Mouse (Mus musculus) spleen, adult 18-20 months (tissue): Measurements from ENCODE around the gene Dlk2.

Experiments
- DNase-seq, 2 experiments: peaks; one replicate each; pipeline ENCODE4 v3.0.0; 2022; ENCODE audit warnings: mixed read lengths in 2 of 2

Gene Dlk2

DNA sequence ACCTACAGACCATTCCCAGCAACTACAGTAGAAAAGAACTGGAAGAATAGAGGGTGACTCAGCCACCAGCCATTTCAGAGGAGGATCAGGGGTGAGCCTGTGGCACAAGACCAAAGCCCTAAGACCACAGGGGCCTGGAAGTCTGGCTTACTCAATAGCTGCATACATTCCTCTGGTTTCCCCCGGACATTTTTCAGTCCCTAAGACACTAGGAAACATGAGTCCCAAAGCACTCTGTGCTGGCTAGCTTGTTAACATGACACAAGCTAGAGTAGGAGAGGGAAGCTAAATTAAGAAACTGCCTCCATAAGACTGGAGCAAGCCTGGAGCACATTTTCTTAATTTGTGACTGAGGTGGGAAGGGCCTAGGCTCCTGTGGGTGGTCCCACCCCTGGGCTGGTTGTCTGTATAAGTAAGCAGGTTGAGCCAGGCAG lies 23.4 kb upstream of the Dlk2 start:
- no peak for DNase-seq

DNA sequence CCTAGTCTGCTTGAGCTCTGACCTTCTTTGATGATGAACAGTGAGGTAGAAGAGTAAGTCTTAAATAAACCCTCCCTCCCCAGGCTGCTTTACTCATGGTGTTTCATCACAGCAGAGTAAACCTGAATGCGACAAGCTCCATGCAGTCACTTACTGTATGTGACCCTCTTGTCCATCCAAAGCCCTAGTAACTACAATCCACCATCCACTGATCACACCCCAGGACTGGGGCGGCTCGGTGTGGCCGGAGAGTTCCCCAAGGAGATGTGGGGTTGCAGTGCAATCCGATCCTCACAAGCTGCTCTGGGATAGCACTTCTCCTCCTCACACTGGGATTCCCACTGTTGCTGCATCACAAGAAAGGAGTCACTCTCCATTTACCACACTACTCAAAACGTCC lies 22.8 kb upstream of the Dlk2 start:
- DNase-seq: no peak

DNA sequence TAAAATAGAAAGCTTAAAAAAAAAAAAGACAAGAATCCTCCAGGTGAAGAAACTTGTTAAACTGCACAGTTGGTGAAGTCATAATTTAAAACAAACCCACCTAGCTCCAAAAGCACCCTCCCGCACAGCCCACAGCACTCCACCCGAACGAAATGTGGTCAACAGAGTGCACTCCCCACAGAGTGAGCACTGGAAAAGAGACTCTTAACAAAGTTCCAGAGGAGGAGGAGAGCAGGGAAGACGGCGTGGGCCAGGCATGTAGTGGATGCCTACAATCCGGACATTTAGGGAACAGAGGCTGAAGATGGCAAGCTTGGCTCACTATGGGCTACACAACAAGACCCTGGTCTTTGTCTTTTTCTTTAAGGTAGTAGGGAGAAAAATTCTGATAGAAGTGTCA lies 22.2 kb upstream of the Dlk2 start:
- no peak for DNase-seq

DNA sequence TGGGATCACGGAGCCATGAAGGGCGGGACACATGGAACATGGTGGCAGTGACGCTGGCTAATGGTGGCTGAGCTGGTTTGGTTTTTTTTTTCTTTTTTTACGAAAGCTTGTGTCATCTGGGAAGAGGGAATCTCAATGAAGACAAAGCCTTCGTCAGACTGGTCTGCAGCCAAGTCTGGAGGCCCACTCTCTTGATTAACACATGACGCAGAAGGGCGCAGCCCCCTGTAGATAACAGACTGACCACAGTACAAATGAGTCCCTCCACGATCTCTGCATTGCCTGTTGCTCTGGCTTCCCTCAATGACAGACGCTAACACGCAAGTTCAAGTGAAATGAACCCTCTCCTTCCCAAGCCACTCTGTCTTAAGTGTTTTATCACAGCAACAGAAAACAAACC lies 21.7 kb upstream of the Dlk2 start:
- no peak for DNase-seq

DNA sequence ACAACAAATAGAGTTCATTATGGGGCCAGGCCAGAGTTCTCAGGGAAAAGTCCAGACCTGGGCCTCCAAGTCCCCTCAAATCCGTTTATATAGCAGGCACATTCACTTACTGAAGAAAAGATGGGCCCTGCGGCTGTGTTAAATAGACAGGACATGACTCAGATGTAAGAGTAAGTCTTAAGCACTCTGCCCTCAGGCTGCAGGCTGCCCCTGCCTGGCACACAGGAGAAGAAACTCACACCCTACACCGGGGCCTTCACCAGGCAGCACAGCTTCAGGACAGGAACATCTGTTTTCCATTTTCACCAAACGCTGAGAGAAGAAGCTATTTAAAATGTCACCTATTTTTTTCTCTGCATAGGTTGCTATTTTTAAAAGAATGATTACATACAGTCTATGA lies 19.6 kb upstream of the Dlk2 start:
- DNase-seq: no peak

DNA sequence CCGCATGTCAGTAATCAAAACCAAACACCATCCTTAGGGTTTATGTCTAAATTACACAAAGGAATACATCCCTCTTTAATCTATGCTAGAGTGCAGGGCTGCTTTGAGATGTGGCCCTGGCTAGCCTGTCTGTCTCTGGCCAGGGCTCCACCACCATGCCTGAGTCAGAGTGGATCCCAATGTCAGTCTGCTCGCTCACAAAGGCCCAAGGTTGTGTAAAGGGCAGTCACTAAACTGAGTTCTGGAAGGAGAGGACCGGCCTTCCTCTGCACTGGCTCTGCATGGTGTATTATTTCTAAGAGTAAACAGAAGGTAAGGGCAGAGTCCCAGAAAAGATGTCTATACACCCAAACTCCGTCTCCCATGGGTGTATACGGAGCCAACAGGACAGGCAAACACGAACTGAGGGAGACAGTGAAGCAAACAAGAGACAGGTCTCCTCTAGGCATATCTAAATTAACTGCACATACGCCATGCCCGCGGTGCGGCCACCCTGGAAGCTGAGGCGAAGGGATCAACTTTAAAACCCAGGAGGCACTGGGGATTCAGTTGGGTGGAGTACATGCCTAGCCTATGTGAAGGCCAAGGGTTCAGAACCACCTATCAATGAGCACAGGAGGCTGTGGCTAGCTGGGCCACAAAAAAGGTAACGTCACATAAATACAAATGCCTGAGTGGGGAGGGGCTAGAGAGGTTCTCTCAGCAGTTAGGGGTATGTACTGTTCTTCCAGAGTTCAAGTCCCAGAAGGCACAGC lies 19.0 kb upstream of the Dlk2 start:
- DNase-seq: no peak

DNA sequence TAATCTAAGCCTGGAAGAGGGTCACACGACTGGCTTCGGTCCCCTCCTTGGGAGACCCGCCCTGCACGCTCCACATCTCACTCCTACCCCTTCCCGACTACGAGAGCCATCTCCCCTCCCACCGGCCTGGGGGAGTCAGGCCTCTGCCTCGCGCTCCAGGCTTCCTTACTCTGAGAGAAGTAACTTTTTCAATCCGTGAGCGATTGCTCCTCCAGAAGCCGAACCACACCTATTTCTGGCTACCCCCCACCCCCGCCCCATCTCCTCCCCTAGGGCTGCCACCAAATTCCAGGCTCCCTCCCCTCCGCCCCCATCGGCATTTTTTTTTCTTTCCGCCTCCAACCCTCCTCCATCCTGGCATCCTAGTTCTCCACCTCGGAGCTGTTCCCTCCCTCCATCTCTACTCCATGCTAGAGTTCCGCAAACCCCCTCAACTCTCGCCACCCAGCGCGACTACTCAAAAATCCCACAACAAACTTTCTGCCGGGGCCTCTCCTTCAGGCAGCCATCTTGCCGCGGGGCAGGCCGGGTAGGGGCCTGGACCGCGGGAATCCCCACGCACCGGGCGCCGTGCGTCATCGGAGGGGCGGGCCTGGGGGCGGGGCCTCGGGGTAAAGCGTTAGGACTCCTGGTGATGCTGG lies 14.6 kb upstream of the Dlk2 start, which contains the start of gene Tjap1:
TSS of gene Tjap1 (minus strand) at position 544 of the 641 bp plus-strand sequence.
- peak; percentile 69 to 78 for DNase-seq

DNA sequence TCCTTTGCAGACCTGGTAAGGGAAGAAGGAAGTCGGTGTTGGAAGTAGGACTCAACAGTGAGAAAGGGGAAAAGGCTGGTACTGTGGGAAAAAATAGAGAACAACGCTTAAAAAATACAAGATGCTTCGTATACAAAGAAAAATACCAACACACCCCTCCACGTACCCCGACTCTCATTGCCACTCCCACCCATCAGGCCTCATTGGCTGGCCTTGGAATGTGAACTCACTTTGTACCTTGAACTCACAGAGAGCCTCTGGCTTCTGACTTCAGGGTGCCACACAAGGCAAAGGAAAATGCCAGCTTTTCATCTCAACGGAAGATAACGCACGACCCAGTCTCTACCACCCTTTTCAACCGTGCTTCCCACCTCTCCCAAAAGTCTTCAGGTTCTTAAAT lies 14.1 kb upstream of the Dlk2 start:
- no peak for DNase-seq

DNA sequence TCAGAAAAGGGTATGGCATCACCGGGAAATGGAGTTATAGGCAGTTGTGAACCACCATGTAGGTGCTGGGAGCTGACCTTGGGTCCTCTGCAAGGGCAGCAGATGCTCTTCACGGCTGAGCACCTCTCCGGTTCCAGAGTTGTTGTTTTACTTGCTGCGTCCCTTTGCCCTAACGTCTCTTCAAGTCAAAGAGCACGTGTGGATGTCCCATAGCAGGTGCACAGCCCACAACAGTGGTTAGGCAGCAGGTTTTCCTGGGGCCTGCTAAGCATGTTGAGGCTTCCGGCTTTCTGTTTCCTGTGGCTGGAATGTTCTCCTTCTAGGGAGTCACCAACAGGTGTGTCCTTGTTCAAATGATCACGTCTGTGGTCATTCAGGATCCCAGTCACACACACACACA lies 13.3 kb upstream of the Dlk2 start:
- no peak for DNase-seq

DNA sequence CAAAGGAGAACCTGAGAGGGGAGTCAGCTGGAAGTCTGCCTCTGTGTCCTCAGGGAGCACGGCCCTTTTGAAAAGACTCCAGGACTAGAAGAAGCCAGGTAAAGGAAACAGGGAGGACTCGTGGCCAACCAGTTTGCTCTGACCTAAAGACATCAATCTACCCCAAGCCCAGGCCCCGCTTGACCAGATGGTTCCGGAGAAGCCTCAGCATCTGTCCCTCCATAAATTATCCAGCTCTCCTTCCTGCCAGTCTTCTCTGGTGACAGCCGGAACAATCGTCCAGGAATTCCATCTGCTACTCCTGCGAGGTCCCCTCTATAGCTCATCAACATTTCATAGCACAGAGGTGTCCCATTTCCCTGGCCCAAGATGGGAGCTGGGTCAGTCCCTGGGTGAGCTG lies 12.6 kb upstream of the Dlk2 start:
- no peak for DNase-seq

DNA sequence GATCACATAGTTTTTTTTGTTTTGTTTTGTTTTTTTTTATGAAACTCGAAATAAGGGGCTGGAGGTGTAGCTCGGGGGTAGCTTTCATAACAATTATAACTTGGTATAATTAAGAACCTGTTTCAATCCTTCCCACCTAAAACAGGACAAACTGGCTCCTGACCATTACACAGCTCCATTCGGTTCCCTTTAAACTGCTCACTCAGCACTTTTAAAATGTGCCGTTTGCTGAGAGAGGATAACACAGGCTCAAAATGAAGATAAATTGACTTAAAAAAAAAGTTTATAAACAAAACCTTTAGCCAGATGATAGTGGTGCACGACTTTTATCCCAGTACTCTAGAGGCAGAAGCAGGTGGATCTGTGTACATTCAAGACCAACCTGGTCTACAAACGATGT lies 11.8 kb upstream of the Dlk2 start:
- DNase-seq: no peak

DNA sequence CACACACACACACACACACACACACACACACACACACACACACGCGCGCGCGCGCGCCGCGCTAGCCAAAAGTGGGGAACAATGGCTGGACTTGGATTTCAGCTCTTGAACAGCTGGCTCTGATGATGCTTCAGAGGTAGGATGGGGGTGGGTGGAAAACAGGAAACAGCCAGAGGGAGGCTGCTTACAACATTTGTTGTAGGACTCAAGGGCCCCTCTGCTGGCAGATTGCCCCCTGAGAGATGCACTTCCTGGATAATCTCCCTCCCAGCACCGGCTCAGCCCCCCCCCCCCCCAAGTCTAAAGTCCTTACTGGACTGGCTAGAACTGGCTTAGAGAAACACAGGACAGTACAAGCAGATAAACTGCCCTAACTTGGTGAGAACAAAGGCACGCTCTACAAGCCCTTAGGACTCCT lies 9.5 kb upstream of the Dlk2 start:
- DNase-seq: no peak

DNA sequence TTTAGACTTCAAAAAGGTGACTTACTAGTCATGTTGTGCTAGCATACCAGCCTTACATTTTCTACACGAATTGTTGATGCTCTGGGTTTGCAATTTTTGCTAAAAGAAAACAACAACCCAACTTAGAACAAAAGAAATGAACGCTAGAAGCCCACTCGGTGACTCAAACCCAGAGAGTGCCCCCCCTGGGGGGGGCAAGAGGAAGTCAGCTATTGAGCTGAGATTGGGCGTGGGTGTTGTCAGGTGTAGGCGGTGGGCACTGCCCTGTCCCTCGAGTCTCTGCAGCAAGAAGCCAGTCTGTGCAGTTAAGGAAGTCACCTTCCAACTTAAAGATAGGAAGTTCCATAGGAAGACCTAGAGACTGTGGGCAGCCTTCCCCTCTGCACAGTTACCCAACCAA lies 620 bp upstream of the Dlk2 start:
- no peak for DNase-seq

DNA sequence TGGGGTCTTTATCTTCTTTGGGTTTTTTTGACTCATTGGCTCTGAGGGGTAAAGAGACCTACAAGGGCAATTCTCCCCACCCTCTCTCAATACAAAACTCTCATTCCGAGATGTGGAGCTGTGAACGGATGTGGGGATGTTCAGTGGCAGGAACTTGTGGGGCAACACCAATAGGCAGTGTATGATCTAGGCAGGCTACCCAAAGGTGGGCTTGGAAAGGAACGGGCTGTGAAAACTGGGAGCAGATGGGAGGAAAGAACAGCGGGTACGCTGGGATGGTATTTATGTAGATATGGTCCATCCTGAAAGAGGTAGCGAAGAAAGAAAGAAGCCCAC lies 225 bp upstream of the Dlk2 start:
- no peak for DNase-seq

DNA sequence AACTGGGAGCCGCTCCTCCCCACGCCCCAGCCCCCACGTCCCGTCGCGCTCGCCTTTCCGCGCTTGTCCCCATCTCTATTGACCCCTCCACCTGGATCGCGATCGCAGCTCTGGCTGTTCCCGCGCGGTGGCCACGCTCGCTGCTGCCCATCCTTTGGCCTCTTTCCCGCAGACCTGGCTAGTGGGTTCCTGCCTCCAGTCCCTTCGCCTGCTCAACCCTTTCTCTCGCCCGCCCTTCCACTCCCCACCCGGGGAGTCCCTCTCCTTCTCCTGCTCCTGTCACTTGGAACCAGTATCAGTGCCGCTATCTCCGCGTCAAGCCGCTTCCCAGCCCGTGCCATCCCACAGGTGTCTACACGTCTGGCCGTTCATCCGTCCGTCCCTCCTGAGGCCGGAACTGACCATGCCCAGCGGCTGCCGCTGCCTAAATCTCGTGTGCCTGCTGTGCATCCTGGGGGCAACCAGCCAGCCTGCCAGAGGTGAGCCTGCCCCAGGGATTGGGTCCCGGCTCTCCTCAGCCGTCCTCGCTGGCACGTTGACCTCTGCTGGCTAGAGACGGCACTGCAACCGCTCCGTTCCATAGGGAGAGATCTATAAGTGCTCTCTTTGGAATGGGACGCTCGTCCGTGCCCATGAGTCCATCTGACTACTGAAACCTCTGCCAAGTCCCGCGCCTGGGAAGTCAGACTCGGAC lies 1.1 kb downstream of the Dlk2 start:
- DNase-seq: peak; percentile 46 to 81

DNA sequence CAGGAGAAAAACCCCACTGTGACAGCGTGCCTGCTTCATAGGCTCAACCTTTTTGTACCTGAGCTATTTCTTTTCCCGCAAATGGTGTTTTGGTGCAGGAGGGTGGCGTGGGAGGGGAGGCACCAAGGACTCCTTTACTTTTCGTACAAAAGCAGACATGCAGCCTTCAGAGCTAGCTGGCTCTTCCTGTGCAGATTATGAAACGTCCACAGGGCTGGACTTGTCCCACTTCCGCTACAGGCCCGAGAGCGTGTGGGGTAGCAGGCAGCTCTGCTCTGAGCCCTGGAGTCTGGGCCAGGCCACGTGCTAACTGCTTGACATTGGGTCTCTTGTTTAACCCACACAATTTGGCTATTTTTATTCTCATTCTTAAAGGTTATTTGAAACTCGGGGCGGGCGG lies 4.7 kb downstream of the Dlk2 start:
- no peak for DNase-seq

DNA sequence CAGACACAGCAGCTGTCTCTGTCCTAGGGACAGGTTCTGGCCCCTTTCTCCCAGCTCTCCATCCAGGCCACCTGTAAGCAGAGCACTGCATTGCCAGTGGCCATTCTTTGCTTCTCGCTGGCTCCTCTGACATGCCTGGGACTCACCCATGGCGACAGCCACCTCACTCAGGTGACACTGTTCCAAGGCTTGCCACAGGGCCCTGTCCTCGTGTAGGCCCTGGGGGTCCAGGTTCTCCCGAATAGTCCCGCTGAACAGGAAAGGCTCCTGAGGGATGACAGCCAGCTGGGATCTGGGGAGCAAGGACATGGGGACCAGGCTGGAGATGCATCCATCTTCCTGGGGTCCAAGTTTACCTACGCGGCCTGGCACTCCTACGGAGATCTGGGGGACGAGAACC lies 7.0 kb downstream of the Dlk2 start:
- DNase-seq: no peak

DNA sequence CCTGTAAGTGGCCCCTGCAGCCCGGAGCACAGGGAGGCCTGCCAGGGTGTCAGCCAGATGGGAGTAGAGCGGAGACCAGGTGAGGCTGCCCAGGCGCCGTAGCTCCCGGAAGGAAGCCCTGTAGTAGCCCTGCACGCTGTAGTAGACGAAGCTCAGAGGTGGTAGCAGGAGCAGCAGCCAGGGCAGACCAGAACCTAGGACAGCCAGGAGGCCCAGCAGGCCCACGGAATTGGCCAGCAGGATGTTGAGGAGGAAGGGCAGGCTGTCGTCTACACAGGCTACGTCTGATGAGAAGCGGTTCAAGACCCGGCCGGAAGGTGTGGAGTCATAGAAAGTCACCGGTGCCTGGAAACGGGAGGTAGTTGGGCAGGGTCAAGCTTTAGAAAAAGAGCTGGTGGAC lies 9.7 kb downstream of the Dlk2 start:
- no peak for DNase-seq

DNA sequence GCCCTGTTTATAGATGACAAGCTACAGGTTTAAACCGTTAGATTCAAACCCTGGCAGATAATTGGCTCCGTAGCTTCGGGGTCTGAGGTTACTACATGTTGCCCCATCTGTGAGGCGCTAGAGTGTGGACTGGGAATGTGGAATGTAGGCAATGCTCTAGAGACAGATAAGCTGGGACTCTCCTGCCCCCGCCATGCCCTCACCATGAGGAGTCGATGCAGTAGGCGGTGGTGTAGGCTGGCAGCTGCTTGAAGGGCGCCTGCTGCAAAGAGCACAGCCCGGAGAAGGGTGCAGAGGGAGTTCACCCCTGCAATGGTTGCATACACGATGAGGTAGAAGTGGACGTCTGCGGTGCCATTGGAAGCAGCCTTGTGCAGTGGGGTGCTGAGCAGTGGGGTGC lies 12.6 kb downstream of the Dlk2 start:
- DNase-seq: no peak

DNA sequence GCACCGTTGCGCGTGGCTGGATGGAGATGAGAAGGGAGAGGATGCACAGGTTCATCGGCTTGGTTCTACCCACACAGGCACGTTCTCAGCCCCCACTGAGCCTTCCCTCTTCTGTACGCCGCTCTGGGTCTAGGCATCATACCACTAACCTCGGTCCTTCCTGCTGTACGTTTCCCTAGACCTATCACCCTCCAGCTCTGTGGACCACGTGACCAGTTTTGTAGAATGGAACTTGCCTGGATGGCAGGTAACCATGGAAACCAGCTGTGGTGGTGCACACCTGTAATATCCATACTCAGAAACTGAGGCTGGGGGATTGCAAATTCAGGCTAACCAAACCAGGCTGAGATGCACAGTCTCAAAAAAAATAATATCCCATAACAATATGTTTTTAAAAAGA lies 13.3 kb downstream of the Dlk2 start:
- DNase-seq: no peak

DNA sequence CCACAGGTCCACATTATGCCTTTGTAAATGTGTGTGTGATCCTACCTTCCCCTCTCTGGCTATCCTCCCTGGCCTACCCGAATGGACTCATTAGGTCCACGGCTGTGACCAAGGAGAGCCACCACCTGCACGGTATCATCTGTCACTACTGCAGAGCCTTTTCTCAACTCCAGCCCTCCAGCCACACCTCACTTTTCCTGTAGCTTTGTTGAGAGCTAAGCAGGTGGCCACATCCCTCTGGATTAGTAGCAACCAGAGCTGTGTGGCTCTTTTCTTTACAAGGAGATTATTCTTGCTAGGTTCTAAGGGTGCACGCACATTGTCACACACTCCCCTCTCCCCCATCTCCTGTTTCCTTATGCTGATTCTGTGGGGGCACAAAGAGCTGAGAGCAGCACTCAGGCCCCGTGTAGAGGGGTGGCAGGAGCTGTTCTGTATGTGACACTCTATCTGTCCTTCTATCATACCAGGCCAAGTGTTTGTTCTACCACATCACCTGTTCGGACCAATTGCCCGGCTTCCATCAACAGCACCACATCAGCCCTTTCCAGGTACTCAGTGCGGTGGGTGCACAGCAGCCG lies 16.0 kb downstream of the Dlk2 start:
- no peak for DNase-seq

DNA sequence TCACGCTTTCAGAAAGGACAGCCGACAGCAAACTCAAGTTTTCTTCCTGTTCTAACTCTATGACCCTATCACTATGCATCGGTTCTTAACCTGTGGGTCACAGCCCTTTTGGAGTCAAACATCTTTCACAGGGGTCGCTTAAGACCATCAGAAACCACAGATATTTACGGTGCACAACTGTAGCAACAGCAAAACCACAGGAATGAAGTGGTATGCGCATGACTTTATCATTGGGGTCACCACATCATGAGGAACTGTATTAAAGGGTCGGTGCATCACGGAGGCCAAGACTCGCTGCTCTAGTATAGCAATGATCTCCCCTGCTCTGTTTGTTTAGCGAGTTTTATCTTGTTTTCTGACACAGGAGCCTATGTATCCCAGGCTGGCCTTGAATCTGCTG lies 18.6 kb downstream of the Dlk2 start:
- no peak for DNase-seq

DNA sequence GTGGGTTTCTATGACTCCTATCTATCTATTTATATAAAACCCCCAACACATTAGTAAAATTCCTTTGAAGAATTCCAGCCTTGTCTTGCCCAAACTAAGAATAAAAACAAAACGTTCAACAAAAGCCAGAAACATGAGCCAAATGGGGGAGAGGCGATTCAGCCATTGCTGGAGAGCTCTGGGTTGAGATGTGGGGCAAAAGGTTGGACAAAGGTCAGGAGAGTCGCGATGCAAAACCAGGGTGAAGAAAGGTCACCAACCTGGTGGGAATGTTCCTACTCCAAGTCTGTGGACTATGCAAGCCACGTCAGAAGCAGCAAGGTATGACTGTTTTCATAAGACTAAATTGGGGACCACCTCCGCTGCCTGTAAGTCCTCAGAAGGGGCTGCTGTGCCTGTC lies 23.3 kb downstream of the Dlk2 start:
- no peak for DNase-seq
